Mouse (Mus musculus) lung, adult 2 months (tissue): ENCODE results near the gene Ly75. TPM values are rescaled to one million over a fixed set of nuclear protein-coding genes. Genes with fewer than 3 reads are reported as not detected.

ENCODE experiments used
- DNase-seq: peaks from one replicate; pipeline ENCODE4 v3.0.0; 2022
- H3K4me1 ChIP-seq: fragments of 200-500 bp; 2 replicates; pipeline ENCODE4 v1.6.1; 2011; ENCODE audit warnings: low read length; ENCODE audit not compliant: control insufficient read depth, insufficient read depth
- H3K4me3 ChIP-seq: fragments of 200-500 bp; replicated peaks from 2 replicates; pipeline ENCODE3; 2011; ENCODE audit warnings: low read depth, mild to moderate bottlenecking, control low read depth, low read length; ENCODE audit errors: extremely low read depth
- CTCF ChIP-seq: fragments of 200-500 bp; IDR thresholded peaks from 2 replicates; pipeline ENCODE4 v1.5.1; 2011; ENCODE audit warnings: mild to moderate bottlenecking, low read length, control low read depth; ENCODE audit not compliant: insufficient read depth
- POLR2A ChIP-seq: fragments of 200-500 bp; IDR thresholded peaks from 2 replicates; pipeline ENCODE4 v1.6.1; 2011; ENCODE audit warnings: low read depth, mild to moderate bottlenecking, control low read depth, low read length, borderline replicate concordance; ENCODE audit errors: extremely low read depth
- WGBS: fragments of 180-500 bp; shearing (Covaris S2); methylation state at CpG from one replicate; pipeline ENCODE4 v1.1.7; 2018; 5-methylcytosine and 5-hydroxymethylcytosine counted together
- polyA plus RNA-seq: library from polyadenylated mRNA; depleted of rRNA; stranded (reverse); fragments of >200 nt; gene quantifications from 2 replicates; pipeline ENCODE4 v1.2.3, GENCODE M21; 2012

Ly75 gene
- polyA plus RNA-seq, 1 experiment, result 2.9 TPM

- DNase-seq, result no peak
- no peak overlapping the region for H3K4me3 ChIP-seq
- H3K4me1 ChIP-seq, result no peaks in the 10 kb centered on the region
- TF ChIP-seq POLR2A (no peak), CTCF (no peak)
- WGBS, result 85% methylated on average over 8 of the region's 8 CpGs
Measured at GRCm38 (mm10) chr2:60285107-60285617, 97.9 kb downstream of the Ly75 start.

DNA sequence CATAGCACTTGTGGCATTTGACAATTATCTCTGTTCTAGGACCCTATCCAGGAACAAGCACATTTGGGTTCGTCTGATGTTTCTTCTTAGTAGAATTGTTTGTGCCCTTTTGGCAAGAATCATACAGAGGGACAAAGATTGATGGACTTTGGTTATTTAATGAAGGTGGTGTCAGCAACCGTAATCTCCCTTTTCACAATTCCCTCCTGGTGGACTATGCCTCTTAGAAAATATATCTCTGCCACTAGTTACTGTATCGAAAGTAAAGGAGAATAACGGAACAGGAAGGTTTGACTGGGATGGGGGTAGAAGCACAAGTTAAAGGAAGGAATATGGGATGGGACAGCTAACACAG lies 98.7 kb downstream of the Ly75 start, which contains the start of gene Cd302:
Gene Cd302 (minus strand): TSS at position 22 of the 355 bp plus-strand sequence.
- Histone ChIP-seq H3K4me3 (peak within 1 kb of the TSS; percentile 79), H3K4me1 (no peaks in the 10 kb centered on the region)
- no peak for DNase-seq
- 27% methylated on average over 4 of the region's 4 CpGs for whole genome bisulfite sequencing
- TF ChIP-seq POLR2A (no peak), CTCF (no peak)

GRCm38 (mm10) chr2:60283751-60284466 lies 99.2 kb downstream of the Ly75 start:
- DNase-seq, result peak; percentile 62
- TF ChIP-seq POLR2A (peak; percentile 35; the same call in 1 of the 2 replicates), CTCF (no peak)
- WGBS, result under 1% methylated on average over 42 of the region's 42 CpGs
- no peaks in the 10 kb centered on the region for H3K4me1 ChIP-seq
- H3K4me3 ChIP-seq, result peak overlapping the region; percentile 79

GRCm38 (mm10) chr2:60283208-60283750 lies 99.8 kb downstream of the Ly75 start:
- Histone ChIP-seq H3K4me1 (no peaks in the 10 kb centered on the region), H3K4me3 (peak overlapping the region; percentile 79)
- DNase-seq, result no peak
- no peak for TF ChIP-seq CTCF
- TF ChIP-seq POLR2A, result no peak
- 14% methylated on average over 9 of the region's 9 CpGs for WGBS

DNA sequence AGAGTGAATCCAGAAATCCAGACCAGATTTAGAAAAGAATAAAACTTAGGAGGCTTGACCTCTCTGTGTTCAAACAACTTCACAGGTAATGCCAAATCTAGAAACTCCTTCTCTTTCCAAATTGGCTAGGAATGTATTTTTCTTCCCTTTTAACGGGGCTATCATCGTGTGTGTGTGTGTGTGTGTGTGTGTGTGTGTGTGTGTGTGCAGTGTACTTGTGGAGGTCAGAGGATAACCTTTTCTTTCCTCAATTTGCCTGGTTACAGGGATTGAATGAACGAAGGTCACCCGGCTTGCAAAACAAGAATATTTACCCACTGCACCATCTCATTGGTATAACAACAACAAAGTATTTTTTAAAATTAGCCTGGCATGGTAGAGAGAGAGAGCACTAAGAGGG lies 100.5 kb downstream of the Ly75 start:
- 58% methylated on average over 4 of the region's 4 CpGs for WGBS
- TF ChIP-seq POLR2A, result no peak
- TF ChIP-seq CTCF, result no peak
- Histone ChIP-seq H3K4me3 (peak overlapping the region; percentile 33), H3K4me1 (no peaks in the 10 kb centered on the region)
- DNase-seq, result no peak

GRCm38 (mm10) chr2:60278627-60279026 lies 104.5 kb downstream of the Ly75 start:
- WGBS, result 73% methylated on average over 4 of the region's 4 CpGs
- TF ChIP-seq POLR2A, result no peak
- no peak overlapping the region for H3K4me3 ChIP-seq
- H3K4me1 ChIP-seq, result no peaks in the 10 kb centered on the region
- DNase-seq, result no peak

- H3K4me3 ChIP-seq, result no peak overlapping the region
- no peak for TF ChIP-seq CTCF
- no peak for TF ChIP-seq POLR2A
- WGBS, result 88% methylated on average over 14 of the region's 14 CpGs
- DNase-seq, result no peak
- no peaks in the 10 kb centered on the region for H3K4me1 ChIP-seq
Measured at GRCm38 (mm10) chr2:60269856-60270479, 113.1 kb downstream of the Ly75 start.

DNA sequence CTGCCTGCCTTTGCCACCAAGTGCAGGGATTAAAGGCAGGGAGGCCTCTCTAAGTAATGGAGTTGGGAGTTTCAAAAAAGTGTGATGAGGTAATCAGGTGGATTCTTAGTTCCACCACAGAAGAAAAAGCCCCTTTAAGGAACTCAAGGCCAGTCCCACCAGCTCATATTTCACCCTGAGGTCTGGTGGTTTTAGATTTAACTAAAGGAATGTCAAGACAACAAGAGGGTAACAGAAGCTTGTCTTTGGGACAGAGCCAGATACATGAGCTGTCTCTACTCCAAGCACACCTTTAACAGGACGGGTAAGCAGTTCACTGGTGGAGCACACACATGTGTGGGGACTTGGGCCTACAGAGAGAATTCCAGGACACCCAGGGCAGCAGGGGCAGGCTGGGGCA lies 115.5 kb downstream of the Ly75 start:
- no peaks in the 10 kb centered on the region for H3K4me1 ChIP-seq
- DNase-seq, result no peak
- WGBS, result 59% methylated on average over 1 of the region's 1 CpGs
- TF ChIP-seq CTCF, result no peak
- no peak for TF ChIP-seq POLR2A
- H3K4me3 ChIP-seq, result no peak overlapping the region

DNA sequence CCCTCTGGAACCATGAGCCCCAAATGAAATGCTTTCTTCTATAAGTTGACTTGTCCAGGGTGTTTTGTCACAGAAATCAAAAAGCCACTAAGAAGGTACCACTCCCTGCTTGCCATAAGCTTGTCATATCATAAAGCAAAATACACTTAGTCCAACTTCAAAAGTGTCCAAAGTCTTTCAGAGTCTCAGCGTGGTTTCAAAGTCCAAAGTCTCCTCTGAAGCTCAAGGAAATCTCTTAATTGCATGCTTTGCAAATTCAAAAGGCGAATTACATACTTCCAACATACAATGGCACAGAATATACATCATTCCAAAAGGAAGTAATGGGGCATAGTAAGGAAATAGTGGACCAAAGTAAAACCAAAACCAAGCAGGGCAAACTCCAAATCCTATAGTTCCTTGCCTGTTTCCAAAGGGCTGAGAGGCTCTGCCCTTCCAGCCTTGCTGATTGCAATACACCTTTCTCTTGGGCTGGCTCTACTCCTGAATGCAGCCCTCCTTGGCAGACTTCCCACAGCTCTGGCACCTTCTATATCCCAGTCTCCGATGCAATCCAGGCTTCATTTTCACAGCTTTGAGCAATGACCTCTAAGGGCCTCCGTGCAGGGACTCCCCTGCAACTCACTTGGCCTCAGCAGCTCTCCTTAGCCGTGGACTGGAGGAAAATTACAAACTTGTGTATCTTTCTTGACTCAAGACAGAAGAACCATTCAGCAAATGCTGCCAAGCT lies 122.3 kb downstream of the Ly75 start:
- 79% methylated on average over 5 of the region's 5 CpGs for WGBS
- Histone ChIP-seq H3K4me1 (no peaks in the 10 kb centered on the region), H3K4me3 (no peak overlapping the region)
- no peak for DNase-seq
- TF ChIP-seq POLR2A (no peak), CTCF (no peak)
